Mouse (Mus musculus): ENCODE measurements around the gene Etl4.

GRCm38 (mm10) chr2:20290982-20291740, 381.6 kb downstream of the Etl4 start:
- no peak for TF ChIP-seq CTCF (IDR thresholded peaks at IDR 0.05; ENCODE audit: extremely low read depth, insufficient read length, insufficient replicate concordance, low read depth, low read length)
- no peak for TF ChIP-seq POLR2A (IDR thresholded peaks at IDR 0.05; ENCODE audit: low read depth, low read length)

All from small intestine, adult 2 months (tissue).